ENCODE assay signal across 8 mouse cellular contexts in the genomic region with DNA sequence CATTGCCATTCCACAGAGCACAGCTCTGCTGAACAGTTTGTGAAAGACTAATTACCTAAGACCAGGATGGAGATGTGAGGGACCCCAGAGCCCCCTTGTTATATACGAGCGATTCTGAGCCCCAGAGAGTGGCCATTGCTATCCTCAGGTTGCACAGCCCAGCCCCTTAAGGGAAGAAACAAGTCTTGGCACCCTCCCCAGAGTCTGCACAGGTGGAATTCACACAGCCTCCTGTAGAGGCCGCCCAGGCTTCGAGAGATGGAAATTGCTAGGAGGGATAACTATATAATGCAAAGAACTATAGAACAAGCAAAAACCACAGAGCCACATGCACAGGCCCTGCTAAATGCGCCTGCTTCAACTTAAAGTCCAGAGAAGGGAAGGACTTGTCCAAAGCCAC.
DNase-seq lines count a peak whose midpoint lies in the region; ATAC-seq and TF ChIP-seq lines count a peak whose summit lies in the region.

No protein-coding gene starts in this region.

- DNase-seq in cerebellum, adult 18-20 months = peak; percentile 34 to 49
- no peak for DNase-seq in layer of hippocampus, adult 2 months (ENCODE audit: low spot score in 2 of 2)
- no peak for DNase-seq in layer of hippocampus, adult 9-11 months
- peak; percentile 6 for DNase-seq in MN1 (ENCODE audit: low spot score)
- DNase-seq in left cerebral cortex, postnatal 14 days (ENCODE audit: low spot score in 2 of 2) = peak; percentile 20 to 42
- no peak for DNase-seq in urinary bladder, postnatal 4 days (ENCODE audit: low spot score in 2 of 2)

- no peak for ATAC-seq in cerebellum, adult (ENCODE audit: insufficient number of reproducible peaks, low FRiP score, low TSS enrichment)
- ATAC-seq in erythroid progenitor cell, adult 5-6 weeks (replicated peaks; ENCODE audit: low FRiP score, poor library complexity, severe bottlenecking) = no peak

- H3K4me3 ChIP-seq in layer of hippocampus, adult 2 months = no peak overlapping the region

- intact Hi-C loops in left cerebral cortex, postnatal 14 days (cut with DNase I) = no loop called here

- H3K27ac ChIP-seq in layer of hippocampus, adult 2 months = no peak overlapping the region

- TF ChIP-seq CTCF in layer of hippocampus, adult 2 months (conservative IDR thresholded peaks at IDR 0.05) = peak; percentile 59

Comparison
In these comparisons a context has a peak if more than half of its experiments do, and no peak if none do; other contexts are left out.
1. DNase-seq: peak in cerebellum, adult 18-20 months (2 of 2), MN1 (single experiment) and left cerebral cortex, postnatal 14 days (2 of 2); none in layer of hippocampus, adult 2 months (0 of 2), layer of hippocampus, adult 9-11 months (single experiment) and urinary bladder, postnatal 4 days (0 of 2).